Mouse (Mus musculus): ENCODE measurements around the gene Tmem267. TPM values are rescaled to one million over a fixed set of nuclear protein-coding genes. Genes with fewer than 3 reads are reported as not detected.
"Not testable (repeated sequence)": the region's sequence is repeated elsewhere in the genome, so short reads cannot be mapped to it uniquely, and the experiment has no call there.

The Tmem267 gene
- polyA plus RNA-seq, 1 experiment from 2014 or later = 1.0 TPM

GRCm38 (mm10) chr13:119625952-119626351, 138.1 kb downstream of the Tmem267 start:
- WGBS = 67% methylated on average over 5 of the region's 5 CpGs
- not testable (repeated sequence) for H3K27ac ChIP-seq; H3K36me3 ChIP-seq; H3K4me3 ChIP-seq; H3K27me3 ChIP-seq; H3K4me2 ChIP-seq; H3K9ac ChIP-seq; ATAC-seq (replicated peaks; ENCODE audit: insufficient number of reproducible peaks, insufficient read depth, low FRiP score, low read depth); H3K4me1 ChIP-seq (replicated peaks); H3K9me3 ChIP-seq (replicated peaks)

GRCm38 (mm10) chr13:119631482-119632155, 143.8 kb downstream of the Tmem267 start:
- Histone ChIP-seq H3K27ac (no peak overlapping the region), H3K9me3 (replicated peaks) (no peaks in the 10 kb centered on the region), H3K9ac (0 out of 2 replicates have a peak overlapping the region, but pooled peaks have one; percentile 28), H3K4me3 (peak overlapping the region; percentile 56), H3K36me3 (no peaks in the 10 kb centered on the region), H3K4me1 (replicated peaks) (no peaks in the 10 kb centered on the region), H3K27me3 (no peaks in the 10 kb centered on the region; the same call in 1 of the 2 replicates), H3K4me2 (peak overlapping the region; percentile 77)
- peak; percentile 81; the same call in 1 of the 2 replicates for ATAC-seq (replicated peaks; ENCODE audit: insufficient number of reproducible peaks, insufficient read depth, low FRiP score, low read depth)
- 9% methylated on average over 32 of the region's 33 CpGs for WGBS

- H3K9ac ChIP-seq = no peak overlapping the region
- no peaks in the 10 kb centered on the region for H3K4me1 ChIP-seq (replicated peaks)
- no peaks in the 10 kb centered on the region for H3K9me3 ChIP-seq (replicated peaks)
- H3K4me3 ChIP-seq = peak overlapping the region; percentile 56
- no peaks in the 10 kb centered on the region for H3K36me3 ChIP-seq
- ATAC-seq (replicated peaks; ENCODE audit: insufficient number of reproducible peaks, insufficient read depth, low FRiP score, low read depth) = no peak
- H3K27me3 ChIP-seq = no peaks in the 10 kb centered on the region; the same call in 1 of the 2 replicates
- 86% methylated on average over 4 of the region's 4 CpGs for WGBS
- H3K27ac ChIP-seq = no peak overlapping the region
- peak overlapping the region; percentile 77 for H3K4me2 ChIP-seq
Observed at GRCm38 (mm10) chr13:119632156-119632548, 144.3 kb downstream of the Tmem267 start.

- H3K27ac ChIP-seq = no peak overlapping the region
- H3K27me3 ChIP-seq = no peaks in the 10 kb centered on the region; the same call in 1 of the 2 replicates
- WGBS = 55% methylated on average over 2 of the region's 2 CpGs
- H3K9ac ChIP-seq = no peak overlapping the region
- no peak overlapping the region for H3K4me2 ChIP-seq
- no peaks in the 10 kb centered on the region for H3K4me1 ChIP-seq (replicated peaks)
- H3K36me3 ChIP-seq = no peaks in the 10 kb centered on the region
- H3K9me3 ChIP-seq (replicated peaks) = no peaks in the 10 kb centered on the region
- no peak overlapping the region for H3K4me3 ChIP-seq
- no peak for ATAC-seq (replicated peaks; ENCODE audit: insufficient number of reproducible peaks, insufficient read depth, low FRiP score, low read depth)
Observed at GRCm38 (mm10) chr13:119635496-119635895, 147.7 kb downstream of the Tmem267 start.

GRCm38 (mm10) chr13:119637837-119638236, 150.0 kb downstream of the Tmem267 start:
- Histone ChIP-seq H3K27me3 (no peaks in the 10 kb centered on the region; the same call in 1 of the 2 replicates), H3K36me3 (no peaks in the 10 kb centered on the region), H3K27ac (no peak overlapping the region), H3K9me3 (replicated peaks) (no peaks in the 10 kb centered on the region), H3K9ac (no peak overlapping the region), H3K4me2 (no peak overlapping the region), H3K4me3 (no peak overlapping the region), H3K4me1 (replicated peaks) (no peaks in the 10 kb centered on the region)
- 78% methylated on average over 4 of the region's 4 CpGs for WGBS
- no peak for ATAC-seq (replicated peaks; ENCODE audit: insufficient number of reproducible peaks, insufficient read depth, low FRiP score, low read depth)

- Histone ChIP-seq H3K4me1 (replicated peaks) (no peaks in the 10 kb centered on the region), H3K27ac (no peak overlapping the region), H3K9ac (no peak overlapping the region), H3K4me2 (no peak overlapping the region), H3K4me3 (no peak overlapping the region), H3K9me3 (replicated peaks) (no peaks in the 10 kb centered on the region), H3K36me3 (no peaks in the 10 kb centered on the region), H3K27me3 (no peaks in the 10 kb centered on the region; the same call in 1 of the 2 replicates)
- ATAC-seq (replicated peaks; ENCODE audit: insufficient number of reproducible peaks, insufficient read depth, low FRiP score, low read depth) = no peak
- WGBS = 83% methylated on average over 5 of the region's 5 CpGs
Observed at GRCm38 (mm10) chr13:119638449-119638848, 150.6 kb downstream of the Tmem267 start.

GRCm38 (mm10) chr13:119639302-119639701, 151.5 kb downstream of the Tmem267 start:
- no peaks in the 10 kb centered on the region for H3K36me3 ChIP-seq
- WGBS = 68% methylated on average over 5 of the region's 5 CpGs
- no peak overlapping the region for H3K4me2 ChIP-seq
- H3K27me3 ChIP-seq = no peaks in the 10 kb centered on the region; the same call in 1 of the 2 replicates
- H3K27ac ChIP-seq = no peak overlapping the region
- no peak overlapping the region for H3K4me3 ChIP-seq
- H3K4me1 ChIP-seq (replicated peaks) = no peaks in the 10 kb centered on the region
- H3K9ac ChIP-seq = no peak overlapping the region
- H3K9me3 ChIP-seq (replicated peaks) = no peaks in the 10 kb centered on the region
- no peak for ATAC-seq (replicated peaks; ENCODE audit: insufficient number of reproducible peaks, insufficient read depth, low FRiP score, low read depth)

GRCm38 (mm10) chr13:119640504-119640903, 152.7 kb downstream of the Tmem267 start:
- no peak overlapping the region for H3K4me2 ChIP-seq
- no peak for ATAC-seq (replicated peaks; ENCODE audit: insufficient number of reproducible peaks, insufficient read depth, low FRiP score, low read depth)
- H3K9ac ChIP-seq = no peak overlapping the region
- H3K36me3 ChIP-seq = no peaks in the 10 kb centered on the region
- no peaks in the 10 kb centered on the region for H3K9me3 ChIP-seq (replicated peaks)
- 34% methylated on average over 4 of the region's 4 CpGs for WGBS
- no peaks in the 10 kb centered on the region for H3K4me1 ChIP-seq (replicated peaks)
- no peaks in the 10 kb centered on the region; the same call in 1 of the 2 replicates for H3K27me3 ChIP-seq
- no peak overlapping the region for H3K4me3 ChIP-seq
- no peak overlapping the region for H3K27ac ChIP-seq

GRCm38 (mm10) chr13:119641145-119641544, 153.3 kb downstream of the Tmem267 start:
- no peaks in the 10 kb centered on the region for H3K4me1 ChIP-seq (replicated peaks)
- no peaks in the 10 kb centered on the region for H3K9me3 ChIP-seq (replicated peaks)
- H3K4me2 ChIP-seq = no peak overlapping the region
- H3K36me3 ChIP-seq = no peaks in the 10 kb centered on the region
- no peak overlapping the region for H3K9ac ChIP-seq
- H3K27me3 ChIP-seq = no peaks in the 10 kb centered on the region
- no peak for ATAC-seq (replicated peaks; ENCODE audit: insufficient number of reproducible peaks, insufficient read depth, low FRiP score, low read depth)
- 69% methylated on average over 7 of the region's 7 CpGs for WGBS
- H3K4me3 ChIP-seq = no peak overlapping the region
- H3K27ac ChIP-seq = no peak overlapping the region

GRCm38 (mm10) chr13:119644769-119645168, 156.9 kb downstream of the Tmem267 start:
- ATAC-seq (replicated peaks; ENCODE audit: insufficient number of reproducible peaks, insufficient read depth, low FRiP score, low read depth) = no peak
- Histone ChIP-seq H3K4me3 (no peak overlapping the region), H3K27me3 (no peaks in the 10 kb centered on the region), H3K36me3 (no peaks in the 10 kb centered on the region), H3K9ac (no peak overlapping the region), H3K4me1 (replicated peaks) (no peaks in the 10 kb centered on the region), H3K27ac (no peak overlapping the region), H3K4me2 (no peak overlapping the region), H3K9me3 (replicated peaks) (no peaks in the 10 kb centered on the region)
- WGBS = 60% methylated on average over 5 of the region's 5 CpGs

- no peaks in the 10 kb centered on the region for H3K36me3 ChIP-seq
- 81% methylated on average over 1 of the region's 1 CpGs for WGBS
- no peaks in the 10 kb centered on the region for H3K9me3 ChIP-seq (replicated peaks)
- no peak overlapping the region for H3K4me2 ChIP-seq
- H3K4me3 ChIP-seq = no peak overlapping the region
- no peak overlapping the region for H3K27ac ChIP-seq
- H3K4me1 ChIP-seq (replicated peaks) = no peaks in the 10 kb centered on the region
- H3K27me3 ChIP-seq = no peaks in the 10 kb centered on the region
- H3K9ac ChIP-seq = no peak overlapping the region
- ATAC-seq (replicated peaks; ENCODE audit: insufficient number of reproducible peaks, insufficient read depth, low FRiP score, low read depth) = no peak
Observed at GRCm38 (mm10) chr13:119646511-119646910, 158.7 kb downstream of the Tmem267 start.

Data from heart, embryonic 15.5 days (tissue).